Comparison of ENCODE assay signal across 26 mouse cellular contexts in genomic region chrX:139097197-139097596, GRCm38 (mm10). TPM values are rescaled to one million over a fixed set of nuclear protein-coding genes. Genes with fewer than 3 reads are reported as not detected.
DNase-seq lines count a peak whose midpoint lies in the region; ATAC-seq and TF ChIP-seq lines count a peak whose summit lies in the region.
"Had no signal": no experiment of that assay in that cellular context is flagged by ENCODE, and none has a peak within 500 bp of the region (broad histone marks: within the 10 kb centered on the region; RNA-seq: fewer than 3 reads in every experiment).

No protein-coding gene starts in this region.

- H3K27me3 ChIP-seq in Patski, result peaks cover 19% of the 10 kb centered on the region
- H3K27me3 ChIP-seq: CH12.LX; embryonic facial prominence, embryonic 12.5 days; forebrain, embryonic 12.5 days had no signal

- CTCF ChIA-PET in Patski (lab: Charles Lee), result no interaction called here

- no peak for TF ChIP-seq CTCF in Patski (IDR thresholded peaks at IDR 0.05)

- in situ Hi-C loops in Patski (cut with MboI; ENCODE audit: low pct_unique_long_range_greater_than_20kb), result no loop called here

- DNase-seq in 3T3-L1 (ENCODE audit: low read depth, low spot score) (peak; percentile 48), Patski (ENCODE audit: low read depth, low spot score) (no peak)
- DNase-seq in Muller cell, postnatal 12 days (ENCODE audit: inconsistent ontology term), result peak; percentile 67
- DNase-seq in cerebellum, adult 9-11 months, result no peak
- no peak for DNase-seq in gastrocnemius, postnatal 4 days (ENCODE audit: low spot score in 2 of 2)
- no peak for DNase-seq in adrenal gland, postnatal 36 days
- DNase-seq: adrenal gland, adult 2 months; adrenal gland, postnatal 10 days; adrenal gland, postnatal 25 days; cerebellum, adult 11 months; cerebellum, adult 18-20 months; cerebellum, adult 8-10 months; cerebellum, postnatal 10 days; cerebellum, postnatal 25 days had no signal

- peak; percentile 44 for ATAC-seq in Patski
- ATAC-seq: CD4-positive, CD25-positive, alpha-beta regulatory T cell, adult 4 months; forebrain, embryonic 14.5 days; forebrain, embryonic 16.5 days had no signal

- POLR2A ChIA-PET in Patski (lab: Charles Lee), result no interaction called here

RNA-seq across cellular contexts. Expression of gene 4930513O06Rik, which starts 11.2 kb away (rescaled TPM):
- not detected for polyA plus RNA-seq in Patski (2021)
- total RNA-seq in gastrocnemius, postnatal 4 days (2021), result not detected
- total RNA-seq in adrenal gland, postnatal 36 days (2021), result not detected
- total RNA-seq: adrenal gland, adult 2 months; adrenal gland, postnatal 10 days; adrenal gland, postnatal 25 days; CH12.LX; G1E had no signal
- polyA plus RNA-seq: adrenal gland, adult 2 months; brain, embryonic 14.5 days; CD4-positive, CD25-positive, alpha-beta regulatory T cell, adult 4 months; cortical plate, adult 2 months; embryonic facial prominence, embryonic 10.5 days; embryonic facial prominence, embryonic 12.5 days; embryonic facial prominence, embryonic 14.5 days; forebrain, embryonic 12.5 days; forebrain, embryonic 14.5 days; forebrain, embryonic 16.5 days; frontal cortex, adult 2 months; G1E had no signal

RNA-seq across cellular contexts. Expression of gene Serpina7, which starts 12.2 kb away (rescaled TPM):
- 2.5 TPM for polyA plus RNA-seq in Patski (2021)
- total RNA-seq in gastrocnemius, postnatal 4 days (2021), result under 1 TPM in 1 of 2 experiments, not detected in 1; 0.36 TPM
- total RNA-seq in adrenal gland, postnatal 36 days (2021), result not detected
- total RNA-seq: adrenal gland, adult 2 months; adrenal gland, postnatal 25 days; CH12.LX had no signal
- polyA plus RNA-seq: adrenal gland, adult 2 months; CD4-positive, CD25-positive, alpha-beta regulatory T cell, adult 4 months; cortical plate, adult 2 months; embryonic facial prominence, embryonic 14.5 days; forebrain, embryonic 12.5 days; forebrain, embryonic 14.5 days; forebrain, embryonic 16.5 days; frontal cortex, adult 2 months; G1E had no signal

Comparison
In these comparisons a context has a peak if more than half of its experiments do, and no peak if none do; other contexts are left out.
1. DNase-seq: peak in 3T3-L1 (single experiment) and Muller cell, postnatal 12 days (single experiment); none in Patski (single experiment), cerebellum, adult 9-11 months (single experiment), gastrocnemius, postnatal 4 days (0 of 2) and adrenal gland, postnatal 36 days (0 of 2).